Mouse (Mus musculus) MEL (cell line): ENCODE measurements around the gene Kpna2. TPM values are rescaled to one million over a fixed set of nuclear protein-coding genes. Genes with fewer than 3 reads are reported as not detected.
A peak's percentile ranks its signal among the peaks of the same experiment; 100 is the strongest.
"Not testable (repeated sequence)": the region's sequence is repeated elsewhere in the genome, so short reads cannot be mapped to it uniquely, and the experiment has no call there.

Source experiments
- DNase-seq: peaks from one replicate; pipeline ENCODE4 v3.0.0; 2011; ENCODE audit warnings: low read depth, low spot score
- H3K27ac ChIP-seq: 2 replicates; pipeline ENCODE4 v1.5.1; 2012; ENCODE audit warnings: low read depth, mild to moderate bottlenecking, control low read depth, low read length, moderate library complexity; ENCODE audit not compliant: control insufficient read depth
- H3K27me3 ChIP-seq, 2 experiments: fragments of 150-350 bp in 1 of 2; sonication (generic) in 1 of 2; 2 replicates each; pipeline ENCODE4 v1.6.1; 2012; ENCODE audit warnings: low read length in 2 of 2, mild to moderate bottlenecking in 2 of 2, improper control_type of control experiment in 1 of 2, moderate library complexity in 1 of 2; ENCODE audit not compliant: insufficient read depth in 2 of 2, control insufficient read depth in 1 of 2
- H3K36me3 ChIP-seq, 2 experiments: 2 replicates each; pipeline ENCODE4 v1.6.1; 2012 to 2014; ENCODE audit warnings: low read length in 2 of 2, improper control_type of control experiment in 1 of 2, inconsistent platforms in 1 of 2, mild to moderate bottlenecking in 1 of 2; ENCODE audit not compliant: insufficient read depth in 2 of 2, control insufficient read depth in 1 of 2
- H3K4me1 ChIP-seq, 2 experiments: fragments of 150-350 bp in 1 of 2; sonication (generic) in 1 of 2; 2 replicates each; pipeline ENCODE4 v1.6.1; 2012; ENCODE audit warnings: low read length in 2 of 2, improper control_type of control experiment in 1 of 2, mild to moderate bottlenecking in 1 of 2; ENCODE audit not compliant: insufficient read depth in 2 of 2, control insufficient read depth in 1 of 2
- H3K4me3 ChIP-seq, 2 experiments: fragments of 150-350 bp in 1 of 2; sonication (generic) in 1 of 2; 2 replicates each; pipeline ENCODE4 v1.5.1; 2012; ENCODE audit warnings: low read depth in 2 of 2, low read length in 2 of 2, mild to moderate bottlenecking in 2 of 2, moderate library complexity in 2 of 2, control low read depth in 1 of 2, improper control_type of control experiment in 1 of 2; ENCODE audit not compliant: control insufficient read depth in 1 of 2, insufficient read depth in 1 of 2
- H3K79me2 ChIP-seq: 2 replicates; pipeline ENCODE4 v1.6.1; 2012; ENCODE audit warnings: mild to moderate bottlenecking, low read length, moderate library complexity; ENCODE audit not compliant: control insufficient read depth, poor library complexity, insufficient read depth
- H3K9ac ChIP-seq: 2 replicates; pipeline ENCODE4 v1.6.1; 2012; ENCODE audit warnings: low read depth, mild to moderate bottlenecking, control low read depth, low read length, moderate library complexity; ENCODE audit not compliant: control insufficient read depth, poor library complexity, severe bottlenecking
- H3K9me3 ChIP-seq: fragments of 150-350 bp; sonication (generic); replicated peaks from 2 replicates; pipeline ENCODE4 v1.6.1; 2012; ENCODE audit warnings: mild to moderate bottlenecking, low read length, improper control_type of control experiment, moderate library complexity; ENCODE audit not compliant: insufficient read depth
- ELF1 ChIP-seq: IDR thresholded peaks from 2 replicates; pipeline ENCODE4 v1.6.1; 2014; ENCODE audit warnings: low read depth, mild to moderate bottlenecking, inconsistent platforms, low read length, improper control_type of control experiment, moderate library complexity
- ETS1 ChIP-seq: IDR thresholded peaks from 2 replicates; pipeline ENCODE4 v1.6.1; 2012; ENCODE audit warnings: low read depth, mild to moderate bottlenecking, inconsistent platforms, low read length, improper control_type of control experiment, moderate library complexity
- GABPA ChIP-seq: IDR thresholded peaks from 2 replicates; pipeline ENCODE4 v1.6.1; 2012; ENCODE audit warnings: low read depth, mild to moderate bottlenecking, inconsistent platforms, low read length, improper control_type of control experiment, moderate library complexity
- HCFC1 ChIP-seq: IDR thresholded peaks from 2 replicates; pipeline ENCODE4 v1.6.1; 2012; ENCODE audit warnings: low read depth, mild to moderate bottlenecking, inconsistent platforms, low read length, improper control_type of control experiment, moderate library complexity
- JUND ChIP-seq: IDR thresholded peaks from 2 replicates; pipeline ENCODE4 v1.6.1; 2011; ENCODE audit warnings: low read depth, mild to moderate bottlenecking, improper control_type of control experiment, low read length
- KAT2A ChIP-seq: conservative IDR thresholded peaks from 2 replicates; pipeline ENCODE4 v1.6.1; 2012; ENCODE audit warnings: low read depth, low read length, improper control_type of control experiment, inconsistent platforms
- MAX ChIP-seq: IDR thresholded peaks from 2 replicates; pipeline ENCODE4 v1.6.1; 2011; ENCODE audit warnings: low read length, improper control_type of control experiment
- MAZ ChIP-seq: IDR thresholded peaks from 2 replicates; pipeline ENCODE4 v1.6.1; 2012; ENCODE audit warnings: low read depth, mild to moderate bottlenecking, inconsistent platforms, low read length, improper control_type of control experiment
- MXI1 ChIP-seq: IDR thresholded peaks from 2 replicates; pipeline ENCODE4 v1.6.1; 2011; ENCODE audit warnings: mild to moderate bottlenecking, low read depth, low read length, improper control_type of control experiment
- MYB ChIP-seq: IDR thresholded peaks from 2 replicates; pipeline ENCODE4 v1.6.1; 2011; ENCODE audit warnings: mild to moderate bottlenecking, low read depth, low read length, improper control_type of control experiment
- RAD21 ChIP-seq: IDR thresholded peaks from 2 replicates; pipeline ENCODE4 v1.6.1; 2011; ENCODE audit warnings: mild to moderate bottlenecking, low read depth, low read length, improper control_type of control experiment
- SMC3 ChIP-seq: IDR thresholded peaks from 2 replicates; pipeline ENCODE4 v1.6.1; 2011; ENCODE audit warnings: low read depth, low read length, improper control_type of control experiment
- TAL1 ChIP-seq: IDR thresholded peaks from 2 replicates; pipeline ENCODE4 v1.6.1; 2012; ENCODE audit warnings: mild to moderate bottlenecking, inconsistent platforms, low read length, moderate library complexity, mixed read lengths
- TBP ChIP-seq: IDR thresholded peaks from 2 replicates; pipeline ENCODE4 v1.8.0; 2011; ENCODE audit warnings: low read depth, low read length, improper control_type of control experiment
- UBTF ChIP-seq: IDR thresholded peaks from 2 replicates; pipeline ENCODE4 v1.6.1; 2012; ENCODE audit warnings: low read depth, mild to moderate bottlenecking, inconsistent platforms, low read length, improper control_type of control experiment, moderate library complexity, borderline replicate concordance; ENCODE audit not compliant: insufficient read depth
- ZKSCAN1 ChIP-seq: IDR thresholded peaks from 2 replicates; pipeline ENCODE4 v1.6.1; 2012; ENCODE audit warnings: low read depth, mild to moderate bottlenecking, inconsistent platforms, low read length, improper control_type of control experiment, moderate library complexity
- ZNF384 ChIP-seq: IDR thresholded peaks from 2 replicates; pipeline ENCODE4 v1.6.1; 2012; ENCODE audit warnings: low read depth, mild to moderate bottlenecking, inconsistent platforms, low read length, improper control_type of control experiment
- polyA plus RNA-seq, 2 experiments: library from polyadenylated mRNA; stranded (reverse) in 1 of 2; unstranded in 1 of 2; fragments of >175 nt in 1 of 2; fragments of >200 nt in 1 of 2; gene quantifications; 2 replicates each; pipeline versions ENCODE4 v1.2.1 to v1.2.4; 2012; ENCODE audit warnings: low replicate concordance in 2 of 2, low read depth in 1 of 2; ENCODE audit not compliant: insufficient read length in 2 of 2, insufficient read depth in 1 of 2, missing spikeins in 1 of 2
- total RNA-seq: library from RNA; depleted of rRNA; stranded (reverse); fragments of 300-350 nt; gene quantifications from 2 replicates; pipeline ENCODE4 v1.2.3, GENCODE M21; 2012

The Kpna2 gene
- total and polyA plus RNA-seq, 3 experiments: 13.2 to 216 TPM; not detected in 1

DNA sequence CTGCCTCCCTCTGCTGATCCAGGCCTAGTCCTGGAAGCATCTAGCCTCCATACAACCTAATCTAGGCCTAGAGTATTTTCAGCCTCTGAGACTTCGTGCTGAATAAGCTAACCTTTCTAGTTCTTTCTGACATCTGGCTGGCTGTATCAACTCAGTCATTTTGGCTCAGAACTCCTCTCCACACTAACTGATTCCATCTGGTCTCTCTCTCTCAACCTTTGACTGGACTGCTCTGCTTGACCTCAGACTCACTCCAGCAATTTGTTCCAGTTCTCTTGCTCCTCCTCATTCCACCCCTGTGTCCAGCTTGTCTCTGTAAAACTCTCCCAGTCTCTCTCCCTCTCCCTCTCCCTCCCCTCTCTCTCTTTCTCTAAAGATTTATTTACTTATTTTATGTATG, 17.6 kb upstream of the Kpna2 start:
- peaks cover 0 to 7% of the 10 kb centered on the region in 2 experiments; a peak in 2 of 4 replicates for H3K36me3 ChIP-seq
- H3K27me3 ChIP-seq: no peaks in the 10 kb centered on the region
- no peak for DNase-seq
- peaks cover 3% of the 10 kb centered on the region; the same call in 1 of the 2 replicates for H3K79me2 ChIP-seq
- H3K9me3 ChIP-seq: no peaks in the 10 kb centered on the region
- no peak overlapping the region for H3K9ac ChIP-seq
- H3K4me3 ChIP-seq: no peak overlapping the region
- no peak overlapping the region for H3K27ac ChIP-seq
- no peaks in the 10 kb centered on the region; a peak in 1 of 4 replicates for H3K4me1 ChIP-seq
- TF ChIP-seq MXI1 (no peak), GABPA (no peak), TBP (no peak), TAL1 (no peak), MAX (no peak), ELF1 (no peak), ZKSCAN1 (no peak), RAD21 (no peak), MYB (no peak), MAZ (no peak), ETS1 (no peak), ZNF384 (no peak), HCFC1 (no peak), UBTF (no peak), KAT2A (no peak), SMC3 (no peak)
- TF ChIP-seq, all 39 proteins: peak for 0

DNA sequence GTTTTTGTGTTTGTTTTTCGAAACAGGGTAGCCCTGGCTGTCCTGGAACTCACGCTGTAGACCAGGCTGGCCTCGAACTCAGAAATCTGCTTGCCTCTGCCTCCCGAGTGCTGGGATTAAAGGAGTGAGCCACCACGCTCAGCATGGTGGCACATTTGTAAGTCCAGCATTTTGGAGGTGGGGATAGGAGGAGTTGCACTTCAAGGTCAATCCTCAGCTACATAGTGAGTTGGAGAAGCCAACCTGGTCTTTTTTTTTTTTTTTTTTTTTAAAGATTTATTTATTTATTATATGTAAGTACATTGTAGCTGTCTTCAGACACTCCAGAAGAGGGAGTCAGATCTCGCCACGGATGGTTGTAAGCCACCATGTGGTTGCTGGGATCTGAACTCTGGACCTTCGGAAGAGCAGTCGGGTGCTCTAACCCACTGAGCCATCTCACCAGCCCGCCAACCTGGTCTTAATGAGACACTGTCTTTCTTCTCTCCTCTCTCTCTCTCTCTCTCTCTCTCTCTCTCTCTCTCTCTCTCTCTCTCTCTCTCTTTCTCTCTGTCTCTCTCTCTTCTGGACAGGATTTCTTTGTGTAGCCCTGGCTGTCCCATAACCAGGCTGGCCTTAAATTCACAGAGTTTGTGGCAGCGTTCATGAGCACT, 16.3 kb upstream of the Kpna2 start:
- not testable (repeated sequence) for H3K9ac ChIP-seq, H3K9me3 ChIP-seq, H3K27ac ChIP-seq, H3K27me3 ChIP-seq, H3K79me2 ChIP-seq, H3K4me3 ChIP-seq
- TF ChIP-seq JUND (peak; percentile 47; the same call in 1 of the 2 replicates), TBP (peak; percentile 95), ZNF384 (peak; percentile 57)
- Histone ChIP-seq H3K4me1 (peaks cover 0 to 11% of the 10 kb centered on the region in 2 experiments; a peak in 3 of 4 replicates), H3K36me3 (peaks cover 0 to 16% of the 10 kb centered on the region in 2 experiments; a peak in 2 of 4 replicates)
- DNase-seq: peak; percentile 70
